Mouse (Mus musculus) lung, adult 2 months (tissue): ENCODE measurements at regions not wholly inside any gene's neighbourhood (a gene's known extent, or its start where the extent isn't known, plus 50 kb on each side); places are given as distances from the start of the nearest gene placed in this dataset.

ENCODE experiments used
- DNase-seq: peaks from one replicate; pipeline ENCODE4 v3.0.0; 2022
- H3K4me1 ChIP-seq: fragments of 200-500 bp; 2 replicates; pipeline ENCODE4 v1.6.1; 2011; ENCODE audit warnings: low read length; ENCODE audit not compliant: control insufficient read depth, insufficient read depth
- H3K4me3 ChIP-seq: fragments of 200-500 bp; replicated peaks from 2 replicates; pipeline ENCODE3; 2011; ENCODE audit warnings: low read depth, mild to moderate bottlenecking, control low read depth, low read length; ENCODE audit errors: extremely low read depth
- CTCF ChIP-seq: fragments of 200-500 bp; IDR thresholded peaks from 2 replicates; pipeline ENCODE4 v1.5.1; 2011; ENCODE audit warnings: mild to moderate bottlenecking, low read length, control low read depth; ENCODE audit not compliant: insufficient read depth
- POLR2A ChIP-seq: fragments of 200-500 bp; IDR thresholded peaks from 2 replicates; pipeline ENCODE4 v1.6.1; 2011; ENCODE audit warnings: low read depth, mild to moderate bottlenecking, control low read depth, low read length, borderline replicate concordance; ENCODE audit errors: extremely low read depth
- WGBS: fragments of 180-500 bp; shearing (Covaris S2); methylation state at CpG from one replicate; pipeline ENCODE4 v1.1.7; 2018; 5-methylcytosine and 5-hydroxymethylcytosine counted together

- peaks cover under 1% of the 10 kb centered on the region for H3K4me1 ChIP-seq
- TF ChIP-seq POLR2A (no peak), CTCF (no peak)
- 50% methylated on average over 8 of the region's 8 CpGs for WGBS
- no peak for DNase-seq
- no peak overlapping the region for H3K4me3 ChIP-seq
These were observed 87.0 kb upstream of the Itprid2 start for GRCm38 (mm10) chr2:79548039-79548600.

GRCm38 (mm10) chr2:79549781-79550180 is 85.4 kb upstream of the Itprid2 start:
- TF ChIP-seq POLR2A (no peak), CTCF (no peak)
- Histone ChIP-seq H3K4me1 (no peaks in the 10 kb centered on the region; the same call in 1 of the 2 replicates), H3K4me3 (no peak overlapping the region)
- 84% methylated on average over 3 of the region's 3 CpGs for WGBS
- DNase-seq: no peak

GRCm38 (mm10) chr2:79550432-79550831 is 84.7 kb upstream of the Itprid2 start:
- H3K4me3 ChIP-seq: no peak overlapping the region
- DNase-seq: no peak
- 80% methylated on average over 3 of the region's 3 CpGs for WGBS
- no peak for TF ChIP-seq CTCF
- TF ChIP-seq POLR2A: no peak
- no peaks in the 10 kb centered on the region for H3K4me1 ChIP-seq

- H3K4me3 ChIP-seq: no peak overlapping the region
- H3K4me1 ChIP-seq: no peaks in the 10 kb centered on the region
- no peak for DNase-seq
- TF ChIP-seq POLR2A (no peak), CTCF (no peak)
- 81% methylated on average over 5 of the region's 5 CpGs for WGBS
These were observed 82.7 kb upstream of the Itprid2 start for GRCm38 (mm10) chr2:79552481-79552880.

GRCm38 (mm10) chr2:79555395-79555794 is 79.8 kb upstream of the Itprid2 start:
- no peak overlapping the region for H3K4me3 ChIP-seq
- H3K4me1 ChIP-seq: no peaks in the 10 kb centered on the region
- 51% methylated on average over 2 of the region's 2 CpGs for WGBS
- DNase-seq: no peak
- TF ChIP-seq POLR2A (no peak), CTCF (no peak)

GRCm38 (mm10) chr2:79557361-79557760 is 77.8 kb upstream of the Itprid2 start:
- DNase-seq: no peak
- Histone ChIP-seq H3K4me1 (no peaks in the 10 kb centered on the region), H3K4me3 (no peak overlapping the region)
- 80% methylated on average over 3 of the region's 3 CpGs for WGBS
- TF ChIP-seq POLR2A (no peak), CTCF (no peak)

- no peak for TF ChIP-seq POLR2A
- Histone ChIP-seq H3K4me3 (no peak overlapping the region), H3K4me1 (peaks cover 2% of the 10 kb centered on the region; the same call in 1 of the 2 replicates)
- DNase-seq: no peak
- WGBS: 29% methylated on average over 3 of the region's 3 CpGs
These were observed 68.7 kb upstream of the Itprid2 start for GRCm38 (mm10) chr2:79566280-79566933.

- no peak for DNase-seq
- no peak for TF ChIP-seq POLR2A
- TF ChIP-seq CTCF: no peak
- WGBS: 71% methylated on average over 3 of the region's 3 CpGs
- Histone ChIP-seq H3K4me3 (no peak overlapping the region), H3K4me1 (peaks cover 2% of the 10 kb centered on the region; the same call in 1 of the 2 replicates)
These were observed 67.7 kb upstream of the Itprid2 start for GRCm38 (mm10) chr2:79567413-79567934.

- WGBS: 86% methylated on average over 1 of the region's 1 CpGs
- Histone ChIP-seq H3K4me1 (peaks cover 2% of the 10 kb centered on the region; the same call in 1 of the 2 replicates), H3K4me3 (no peak overlapping the region)
- no peak for DNase-seq
- no peak for TF ChIP-seq POLR2A
These were observed 65.5 kb upstream of the Itprid2 start for GRCm38 (mm10) chr2:79569663-79570062.

GRCm38 (mm10) chr2:79571910-79572309 is 63.2 kb upstream of the Itprid2 start:
- DNase-seq: no peak
- H3K4me3 ChIP-seq: no peak overlapping the region
- TF ChIP-seq POLR2A: no peak
- no peak for TF ChIP-seq CTCF
- 82% methylated on average over 5 of the region's 5 CpGs for WGBS
- peaks cover 2% of the 10 kb centered on the region; the same call in 1 of the 2 replicates for H3K4me1 ChIP-seq

- DNase-seq: no peak
- no peaks in the 10 kb centered on the region; the same call in 1 of the 2 replicates for H3K4me1 ChIP-seq
These were observed 60.1 kb upstream of the Itprid2 start for GRCm38 (mm10) chr2:79575074-79575473.

More at GRCm38 (mm10) chr2:79575074-79575473, 60.1 kb upstream of the Itprid2 start:
- no peak overlapping the region for H3K4me3 ChIP-seq
- TF ChIP-seq POLR2A (no peak), CTCF (no peak)
- 23% methylated on average over 6 of the region's 6 CpGs for WGBS
